Mouse (Mus musculus): ENCODE measurements around the gene Nop2.

Gene Nop2

GRCm38 (mm10) chr6:125109371-125109770, 22.3 kb upstream of the Nop2 start:
- in situ Hi-C loops (cut with MboI; ENCODE audit: low sequenced_read_pairs), result no loop called here

GRCm38 (mm10) chr6:125110927-125111326, 20.8 kb upstream of the Nop2 start:
- in situ Hi-C loops (cut with MboI; ENCODE audit: low sequenced_read_pairs), result no loop called here

GRCm38 (mm10) chr6:125112553-125112952, 19.2 kb upstream of the Nop2 start:
- in situ Hi-C loops (cut with MboI; ENCODE audit: low sequenced_read_pairs), result no loop called here

- in situ Hi-C loops (cut with MboI; ENCODE audit: low sequenced_read_pairs), result no loop called here
These were observed 12.3 kb upstream of the Nop2 start for GRCm38 (mm10) chr6:125119387-125119786.

GRCm38 (mm10) chr6:125128724-125129123, 3.0 kb upstream of the Nop2 start:
- in situ Hi-C loops (cut with MboI; ENCODE audit: low sequenced_read_pairs), result no loop called here

GRCm38 (mm10) chr6:125129710-125130402, 1.9 kb upstream of the Nop2 start:
- in situ Hi-C loops (cut with MboI; ENCODE audit: low sequenced_read_pairs), result no loop called here

- in situ Hi-C loops (cut with MboI; ENCODE audit: low sequenced_read_pairs), result no loop called here
These were observed 761 bp downstream of the Nop2 start for GRCm38 (mm10) chr6:125132470-125132869.

GRCm38 (mm10) chr6:125137002-125137671, 5.4 kb downstream of the Nop2 start:
- in situ Hi-C loops (cut with MboI; ENCODE audit: low sequenced_read_pairs), result no loop called here

GRCm38 (mm10) chr6:125139747-125140146, 8.0 kb downstream of the Nop2 start:
- in situ Hi-C loops (cut with MboI; ENCODE audit: low sequenced_read_pairs), result no loop called here

GRCm38 (mm10) chr6:125142436-125142835, 10.7 kb downstream of the Nop2 start:
- in situ Hi-C loops (cut with MboI; ENCODE audit: low sequenced_read_pairs), result no loop called here

GRCm38 (mm10) chr6:125143128-125143527, 11.4 kb downstream of the Nop2 start:
- in situ Hi-C loops (cut with MboI; ENCODE audit: low sequenced_read_pairs), result no loop called here

- in situ Hi-C loops (cut with MboI; ENCODE audit: low sequenced_read_pairs), result no loop called here
These were observed 12.2 kb downstream of the Nop2 start for GRCm38 (mm10) chr6:125143904-125144303.

GRCm38 (mm10) chr6:125145001-125145400, 13.3 kb downstream of the Nop2 start, which contains the start of gene Iffo1:
Gene Iffo1, plus strand, starts transcription at chr6:125145241.
- in situ Hi-C loops (cut with MboI; ENCODE audit: low sequenced_read_pairs), result no loop called here

GRCm38 (mm10) chr6:125145479-125145951, 13.8 kb downstream of the Nop2 start:
- in situ Hi-C loops (cut with MboI; ENCODE audit: low sequenced_read_pairs), result no loop called here

- in situ Hi-C loops (cut with MboI; ENCODE audit: low sequenced_read_pairs), result no loop called here
These were observed 14.4 kb downstream of the Nop2 start for GRCm38 (mm10) chr6:125146148-125146547.

GRCm38 (mm10) chr6:125146797-125147196, 15.1 kb downstream of the Nop2 start:
- in situ Hi-C loops (cut with MboI; ENCODE audit: low sequenced_read_pairs), result no loop called here

GRCm38 (mm10) chr6:125147329-125147728, 15.6 kb downstream of the Nop2 start:
- in situ Hi-C loops (cut with MboI; ENCODE audit: low sequenced_read_pairs), result no loop called here

- in situ Hi-C loops (cut with MboI; ENCODE audit: low sequenced_read_pairs), result no loop called here
These were observed 16.7 kb downstream of the Nop2 start for GRCm38 (mm10) chr6:125148251-125148925.

- in situ Hi-C loops (cut with MboI; ENCODE audit: low sequenced_read_pairs), result no loop called here
These were observed 17.3 kb downstream of the Nop2 start for GRCm38 (mm10) chr6:125148926-125149568.

- in situ Hi-C loops (cut with MboI; ENCODE audit: low sequenced_read_pairs), result no loop called here
These were observed 17.9 kb downstream of the Nop2 start for GRCm38 (mm10) chr6:125149569-125149950.
